Mouse (Mus musculus): ENCODE measurements at regions not wholly inside any gene's neighbourhood (a gene's known extent, or its start where the extent isn't known, plus 50 kb on each side); places are given as distances from the start of the nearest gene placed in this dataset. TPM values are rescaled to one million over a fixed set of nuclear protein-coding genes. Genes with fewer than 3 reads are reported as not detected.

Small RNA genes lying in the stretch of these regions (microRNA-seq; reads per million reads assigned to microRNA genes)
- not detected for gene Mir21c

Measured in limb, embryonic 10.5 days (tissue).